Mouse (Mus musculus) liver, adult 2 months (tissue): ENCODE results near the gene Vav1. TPM values are rescaled to one million over a fixed set of nuclear protein-coding genes. Genes with fewer than 3 reads are reported as not detected.

Source experiments
- DNase-seq: peaks from one replicate; pipeline ENCODE4 v3.0.0-alpha.2; 2011; ENCODE audit warnings: low read depth, low spot score; ENCODE audit errors: extremely low read depth
- H3K27ac ChIP-seq: fragments of 200-500 bp; replicated peaks from 2 replicates; pipeline ENCODE4 v1.5.1; 2012; ENCODE audit warnings: low read depth, mild to moderate bottlenecking, control low read depth, inconsistent platforms, low read length; ENCODE audit not compliant: insufficient read depth
- H3K27me3 ChIP-seq: fragments of 200-500 bp; 2 replicates; pipeline ENCODE4 v1.6.1; 2012; ENCODE audit warnings: mild to moderate bottlenecking, moderate library complexity, low read length, inconsistent platforms; ENCODE audit not compliant: control insufficient read depth, insufficient read depth
- H3K36me3 ChIP-seq: fragments of 200-500 bp; 2 replicates; pipeline ENCODE4 v1.6.1; 2012; ENCODE audit warnings: low read length, inconsistent platforms; ENCODE audit not compliant: control insufficient read depth, insufficient read depth
- H3K4me1 ChIP-seq: fragments of 200-500 bp; 2 replicates; pipeline ENCODE4 v1.6.1; 2011; ENCODE audit warnings: low read length; ENCODE audit not compliant: control insufficient read depth, insufficient read depth
- H3K4me3 ChIP-seq: fragments of 200-500 bp; 2 replicates; pipeline ENCODE4 v1.5.1; 2011; ENCODE audit warnings: low read depth, mild to moderate bottlenecking, control low read depth, low read length, moderate library complexity; ENCODE audit not compliant: insufficient read depth
- H3K79me2 ChIP-seq: fragments of 200-500 bp; 2 replicates; pipeline ENCODE4 v1.6.1; 2012; ENCODE audit warnings: inconsistent platforms, mild to moderate bottlenecking, low read length, moderate library complexity; ENCODE audit not compliant: control insufficient read depth, insufficient read depth
- H3K9ac ChIP-seq: fragments of 200-500 bp; 2 replicates; pipeline ENCODE4 v1.6.1; 2012; ENCODE audit warnings: low read depth, mild to moderate bottlenecking, control low read depth, inconsistent platforms, low read length
- CTCF ChIP-seq: fragments of 200-500 bp; IDR thresholded peaks from 2 replicates; pipeline ENCODE4 v1.5.1; 2011; ENCODE audit warnings: low read depth, low read length, control low read depth
- POLR2A ChIP-seq: fragments of 200-500 bp; IDR thresholded peaks from 2 replicates; pipeline ENCODE4 v1.6.1; 2011; ENCODE audit warnings: low read length, control low read depth; ENCODE audit not compliant: insufficient read depth; ENCODE audit errors: extremely low read depth
- WGBS: fragments of 180-500 bp; shearing (Covaris S2); methylation state at CpG from one replicate; pipeline ENCODE4 v1.1.7; 2018; 5-methylcytosine and 5-hydroxymethylcytosine counted together
- polyA plus RNA-seq: library from polyadenylated mRNA; depleted of rRNA; stranded (reverse); fragments of >200 nt; gene quantifications from 2 replicates; pipeline ENCODE4 v1.2.3, GENCODE M21; 2012
- total RNA-seq: library from RNA; depleted of rRNA; stranded (reverse); fragments of >200 nt; gene quantifications from 2 replicates; pipeline ENCODE4 v1.2.3, GENCODE M21; 2014

Vav1 gene
- total and polyA plus RNA-seq, 2 experiments: 1.9 to 2.7 TPM

- Histone ChIP-seq H3K79me2 (no peaks in the 10 kb centered on the region), H3K9ac (no peak overlapping the region), H3K4me3 (no peak overlapping the region), H3K4me1 (no peaks in the 10 kb centered on the region), H3K27me3 (no peaks in the 10 kb centered on the region), H3K36me3 (no peaks in the 10 kb centered on the region), H3K27ac (no peak overlapping the region)
- no peak for TF ChIP-seq POLR2A
- TF ChIP-seq CTCF: no peak
- no peak for DNase-seq
- 92% methylated on average over 5 of the region's 5 CpGs for WGBS
Measured at GRCm38 (mm10) chr17:57289252-57289651, 10.4 kb downstream of the Vav1 start.

- Histone ChIP-seq H3K4me3 (no peak overlapping the region), H3K9ac (no peak overlapping the region), H3K79me2 (no peaks in the 10 kb centered on the region), H3K27ac (no peak overlapping the region), H3K36me3 (no peaks in the 10 kb centered on the region), H3K4me1 (no peaks in the 10 kb centered on the region), H3K27me3 (no peaks in the 10 kb centered on the region)
- TF ChIP-seq CTCF: no peak
- TF ChIP-seq POLR2A: no peak
- 78% methylated on average over 9 of the region's 9 CpGs for WGBS
- DNase-seq: peak; percentile 24
Measured at GRCm38 (mm10) chr17:57290001-57290670, 11.2 kb downstream of the Vav1 start.

GRCm38 (mm10) chr17:57290671-57291055, 11.8 kb downstream of the Vav1 start:
- Histone ChIP-seq H3K4me1 (peaks cover 3% of the 10 kb centered on the region; the same call in 1 of the 2 replicates), H3K9ac (no peak overlapping the region), H3K79me2 (no peaks in the 10 kb centered on the region), H3K4me3 (no peak overlapping the region), H3K36me3 (no peaks in the 10 kb centered on the region), H3K27me3 (no peaks in the 10 kb centered on the region), H3K27ac (no peak overlapping the region)
- TF ChIP-seq CTCF: no peak
- no peak for TF ChIP-seq POLR2A
- DNase-seq: no peak
- WGBS: 75% methylated on average over 7 of the region's 7 CpGs

- no peak overlapping the region for H3K4me3 ChIP-seq
- H3K79me2 ChIP-seq: no peaks in the 10 kb centered on the region
- H3K4me1 ChIP-seq: peaks cover 7% of the 10 kb centered on the region
- H3K9ac ChIP-seq: no peak overlapping the region
- H3K27me3 ChIP-seq: no peaks in the 10 kb centered on the region
- H3K36me3 ChIP-seq: no peaks in the 10 kb centered on the region
- 90% methylated on average over 2 of the region's 2 CpGs for WGBS
- no peak for DNase-seq
- H3K27ac ChIP-seq: no peak overlapping the region
- no peak for TF ChIP-seq POLR2A
- TF ChIP-seq CTCF: no peak
Measured at GRCm38 (mm10) chr17:57292302-57292701, 13.4 kb downstream of the Vav1 start.

GRCm38 (mm10) chr17:57292968-57293367, 14.1 kb downstream of the Vav1 start:
- no peak overlapping the region for H3K27ac ChIP-seq
- H3K79me2 ChIP-seq: no peaks in the 10 kb centered on the region
- no peaks in the 10 kb centered on the region for H3K36me3 ChIP-seq
- H3K4me1 ChIP-seq: peaks cover 7% of the 10 kb centered on the region
- no peak overlapping the region for H3K9ac ChIP-seq
- 96% methylated on average over 9 of the region's 9 CpGs for WGBS
- no peak for TF ChIP-seq CTCF
- TF ChIP-seq POLR2A: no peak
- no peaks in the 10 kb centered on the region for H3K27me3 ChIP-seq
- no peak for DNase-seq
- no peak overlapping the region for H3K4me3 ChIP-seq

GRCm38 (mm10) chr17:57295935-57296334, 17.0 kb downstream of the Vav1 start:
- Histone ChIP-seq H3K9ac (no peak overlapping the region), H3K36me3 (no peaks in the 10 kb centered on the region), H3K79me2 (no peaks in the 10 kb centered on the region), H3K4me1 (peaks cover 7% of the 10 kb centered on the region), H3K27ac (no peak overlapping the region), H3K4me3 (no peak overlapping the region), H3K27me3 (no peaks in the 10 kb centered on the region)
- WGBS: 41% methylated on average over 9 of the region's 9 CpGs
- TF ChIP-seq CTCF (no peak), POLR2A (no peak)
- DNase-seq: peak; percentile 91
